Mouse (Mus musculus) C2C12 (cell line): ENCODE measurements around the gene Ldb3.

Experiments
- CTCF ChIP-seq: IDR thresholded peaks from one replicate; pipeline ENCODE4 v1.5.1; 2011; ENCODE audit not compliant: control insufficient read depth, insufficient read depth, insufficient read length
- MAX ChIP-seq: IDR thresholded peaks from one replicate; pipeline ENCODE4 v1.6.1; 2011; ENCODE audit warnings: mild to moderate bottlenecking, control low read depth
- USF1 ChIP-seq: IDR thresholded peaks from one replicate; pipeline ENCODE4 v1.6.1; 2011; ENCODE audit warnings: low read depth, mild to moderate bottlenecking, control low read depth, moderate library complexity

DNA sequence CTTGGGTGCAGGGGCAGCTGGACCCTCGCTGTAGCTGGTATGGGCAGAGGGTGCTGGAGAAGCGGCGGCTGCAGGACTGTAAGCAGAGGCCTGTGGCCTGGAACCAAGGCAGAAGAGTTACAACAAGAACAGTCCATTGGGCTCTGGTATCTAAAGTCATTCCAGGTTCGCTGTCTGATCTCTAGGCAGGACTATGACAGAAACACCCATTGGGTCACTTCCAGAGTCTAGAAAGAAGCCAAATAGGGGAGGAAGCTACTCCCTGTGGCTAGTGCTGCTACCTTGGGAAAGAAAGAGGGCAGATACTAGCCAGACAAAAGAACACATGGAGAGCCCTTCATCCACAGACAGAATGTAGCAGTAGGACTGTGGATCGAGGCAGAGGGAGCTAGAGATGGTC lies 36.3 kb downstream of the Ldb3 start:
- no peak for TF ChIP-seq USF1
- TF ChIP-seq MAX = no peak
- TF ChIP-seq CTCF = no peak
